Mouse (Mus musculus) B cell, adult 67 days (primary cell): ENCODE data around the gene 4833420G17Rik. TPM values are rescaled to one million over a fixed set of nuclear protein-coding genes. Genes with fewer than 3 reads are reported as not detected.

Experiments used
- total RNA-seq, 2 experiments: library from RNA; stranded (reverse); gene quantifications; 4 replicates each; pipeline ENCODE4 v1.2.4; 2023

Gene 4833420G17Rik
- total RNA-seq = 10 to 100 TPM; 67.3 to 84.0 TPM

DNA sequence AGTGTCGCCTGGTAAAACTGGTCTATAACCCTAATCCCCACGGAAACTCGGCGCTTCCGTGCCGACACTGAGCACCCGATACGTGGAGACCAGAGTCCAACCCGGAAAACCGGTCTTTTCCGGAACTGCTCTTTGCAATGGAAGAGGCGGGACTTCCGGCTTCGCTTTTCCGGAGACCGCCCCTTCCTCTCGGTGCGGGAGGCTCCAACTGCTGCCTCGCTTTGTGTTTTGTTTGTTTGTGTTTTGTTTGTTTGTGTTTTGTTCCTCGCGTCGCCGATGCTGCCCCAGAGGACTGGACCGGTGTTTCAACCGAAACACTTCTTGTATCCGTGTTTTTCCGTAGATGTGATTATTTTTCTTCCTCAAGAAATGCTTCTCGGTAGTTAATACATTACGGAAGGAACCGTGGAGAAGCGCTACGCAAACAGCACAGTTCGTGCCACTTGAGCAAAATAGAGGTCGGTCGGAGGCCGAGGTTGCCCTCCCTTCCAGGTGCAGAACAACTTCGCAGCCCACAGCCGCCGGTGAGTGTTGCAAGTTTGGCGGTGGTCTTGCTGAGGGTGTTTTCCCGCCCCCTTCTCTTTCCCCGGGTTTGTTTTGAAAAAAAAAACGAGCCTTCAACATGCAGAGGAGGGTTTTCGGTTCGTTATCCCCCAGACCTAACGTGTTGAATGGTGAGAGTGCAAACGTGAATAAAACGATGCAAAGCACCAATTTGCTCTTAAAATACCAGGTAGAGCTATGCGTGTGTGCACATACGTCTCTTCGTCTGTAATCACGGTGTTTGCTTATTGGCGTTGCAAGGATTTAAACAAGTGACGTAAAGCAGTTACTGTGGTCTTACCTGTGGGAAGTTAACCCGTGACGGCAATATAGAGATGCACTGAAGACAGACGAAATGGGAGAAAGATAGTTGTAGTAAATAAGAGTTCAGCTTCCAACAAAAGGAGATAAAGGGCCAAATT is at the start of gene 4833420G17Rik:
4833420G17Rik (plus strand) TSS at position 173 of the 965 bp plus-strand sequence.

DNA sequence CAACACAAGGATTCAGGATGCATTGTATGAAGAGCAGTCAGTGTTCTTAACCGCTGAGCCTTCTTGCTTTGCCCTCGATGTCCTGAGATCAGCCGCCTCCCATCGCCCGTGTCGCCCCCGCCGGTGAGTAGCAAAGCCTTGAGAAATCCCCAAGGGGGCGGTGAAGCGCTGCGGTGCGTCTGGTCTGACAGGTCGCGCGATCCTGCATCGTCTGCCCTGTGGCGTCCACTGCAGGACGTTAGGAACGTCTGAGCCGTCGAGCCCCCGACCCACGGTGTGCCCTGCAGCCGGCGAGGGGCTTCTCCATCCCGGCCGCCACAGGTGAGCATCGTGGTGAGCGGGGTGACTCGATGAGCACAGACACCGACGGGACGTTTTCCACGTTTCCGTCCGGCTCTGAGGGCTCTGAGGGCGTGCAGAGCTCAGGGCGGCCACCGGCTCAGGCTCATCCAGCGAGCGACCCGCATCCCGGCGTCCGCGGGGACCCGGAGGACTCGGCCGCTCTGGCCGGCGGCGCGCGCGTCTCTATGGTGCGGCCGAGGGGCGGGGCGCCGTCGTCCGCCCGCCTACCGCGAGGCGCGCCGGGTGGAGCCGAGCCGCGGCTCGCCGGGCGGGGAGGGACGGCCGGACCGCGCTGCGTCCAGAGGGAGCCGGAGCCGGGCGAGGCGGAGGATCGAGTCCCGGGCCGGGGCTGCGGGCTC is 25.5 kb downstream of the 4833420G17Rik start, which contains the start of the genes Tmem267 and 3110070M22Rik:
Tmem267 (plus strand) TSS at position 160 of the 701 bp plus-strand sequence.
3110070M22Rik (minus strand) TSS at position 504 of the 701 bp plus-strand sequence.

Other genes with a start within 250 kb of the 4833420G17Rik start
- gene Paip1, start 34.2 kb upstream of the 4833420G17Rik start, total RNA-seq = 10 to 100 TPM; 68.2 to 83.8 TPM
- 1 to 10 TPM; 5.4 to 8.9 TPM for gene Tmem267, start 25.3 kb downstream of the 4833420G17Rik start, total RNA-seq
- gene 3110070M22Rik, start 25.6 kb downstream of the 4833420G17Rik start, total RNA-seq = 1 to 10 TPM; 1.2 to 1.7 TPM
- 10 to 100 TPM in 1 of 2 experiments, not detected in 1; 15.7 TPM for gene Ccl28, start 161.1 kb downstream of the 4833420G17Rik start, total RNA-seq
- 10 to 100 TPM; 26.2 to 27.4 TPM for gene Hmgcs1, start 227.6 kb downstream of the 4833420G17Rik start, total RNA-seq